Mouse (Mus musculus) neural tube, embryonic 11.5 days (tissue): ENCODE measurements around the gene Ube2o. TPM values are rescaled to one million over a fixed set of nuclear protein-coding genes. Genes with fewer than 3 reads are reported as not detected.
"Not testable (repeated sequence)": the region's sequence is repeated elsewhere in the genome, so short reads cannot be mapped to it uniquely, and the experiment has no call there.

ENCODE experiments used
- ATAC-seq: fragments of 200-750 bp; cut with Nextera tagmentation; 2 replicates; pipeline ENCODE4 v1.8.0; 2017; ENCODE audit warnings: moderate number of reproducible peaks, mild to moderate bottlenecking, moderate TSS enrichment, moderate library complexity; ENCODE audit not compliant: insufficient read depth, low FRiP score, low TSS enrichment
- DNase-seq: peaks from one replicate; pipeline ENCODE4 v3.0.0-alpha.2; 2015; ENCODE audit warnings: low spot score
- H3K27ac ChIP-seq: fragments of 300-500 bp; sonication (generic); 2 replicates; pipeline ENCODE4 v1.5.1; 2014; ENCODE audit warnings: low read depth, mild to moderate bottlenecking, low read length
- H3K27me3 ChIP-seq: fragments of 300-500 bp; sonication (generic); 2 replicates; pipeline ENCODE4 v1.6.1; 2014; ENCODE audit warnings: mild to moderate bottlenecking, low read length, mixed read lengths; ENCODE audit not compliant: control insufficient read depth, insufficient read depth
- H3K36me3 ChIP-seq: fragments of 300-500 bp; sonication (generic); 2 replicates; pipeline ENCODE4 v1.6.1; 2014; ENCODE audit warnings: mild to moderate bottlenecking, low read length, moderate library complexity, mixed read lengths; ENCODE audit not compliant: control insufficient read depth, insufficient read depth
- H3K4me1 ChIP-seq: fragments of 300-500 bp; sonication (generic); 2 replicates; pipeline ENCODE4 v1.6.1; 2014; ENCODE audit warnings: low read length, mixed read lengths; ENCODE audit not compliant: control insufficient read depth, insufficient read depth
- H3K4me2 ChIP-seq: fragments of 300-500 bp; sonication (generic); 2 replicates; pipeline ENCODE4 v1.6.1; 2014; ENCODE audit warnings: low read depth, mild to moderate bottlenecking, moderate library complexity
- H3K4me3 ChIP-seq: fragments of 300-500 bp; sonication (generic); 2 replicates; pipeline ENCODE4 v1.5.1; 2014; ENCODE audit warnings: low read depth, low read length
- H3K9ac ChIP-seq: fragments of 300-500 bp; sonication (generic); 2 replicates; pipeline ENCODE4 v1.6.1; 2014; ENCODE audit warnings: mild to moderate bottlenecking, low read length
- H3K9me3 ChIP-seq: fragments of 300-500 bp; sonication (generic); 2 replicates; pipeline ENCODE4 v1.6.1; 2016; ENCODE audit warnings: low read length; ENCODE audit not compliant: control insufficient read depth
- WGBS: fragments of 180-500 bp; shearing (Covaris S2); extraction: QIAGEN DNeasy Blood & Tissue Kit; methylation state at CpG from one replicate; pipeline ENCODE4 v1.1.7; 2014; 5-methylcytosine and 5-hydroxymethylcytosine counted together
- polyA plus RNA-seq: library from polyadenylated mRNA; unstranded; fragments of >200 nt; fragmentation: Nextera tagmentation; extraction: Ambion mirVana; gene quantifications from 2 replicates; pipeline ENCODE4 v1.2.1, GENCODE M21; 2014

Gene Ube2o
- polyA plus RNA-seq, 1 experiment from 2014 or later = 29.1 TPM

DNA sequence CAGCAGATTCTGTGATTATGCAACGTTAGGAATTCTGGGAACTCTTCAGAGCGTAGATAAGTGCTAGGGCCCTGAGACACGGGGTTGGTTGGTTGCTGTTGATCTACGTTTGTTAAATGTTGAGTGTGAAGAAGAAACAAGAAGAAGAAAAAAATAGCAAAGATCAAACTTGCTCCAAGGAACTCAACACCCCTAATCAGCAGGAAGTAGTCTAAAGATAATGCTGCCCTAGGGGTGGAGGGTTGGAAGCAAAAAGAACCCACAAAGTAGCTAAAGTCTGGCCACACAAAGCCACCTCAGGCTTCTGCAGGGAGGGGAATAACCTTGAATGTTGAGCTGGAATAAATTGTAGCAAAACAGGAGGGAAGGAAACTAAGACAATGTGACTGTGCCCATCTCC lies 83.9 kb downstream of the Ube2o start:
- H3K9me3 ChIP-seq = no peaks in the 10 kb centered on the region
- H3K9ac ChIP-seq = no peak overlapping the region
- no peak overlapping the region for H3K27ac ChIP-seq
- DNase-seq (no peak), ATAC-seq (no peak)
- WGBS = 92% methylated on average over 4 of the region's 4 CpGs
- H3K4me2 ChIP-seq = no peak overlapping the region
- H3K36me3 ChIP-seq = no peaks in the 10 kb centered on the region
- no peak overlapping the region for H3K4me3 ChIP-seq
- H3K4me1 ChIP-seq = peaks cover 4% of the 10 kb centered on the region; the same call in 1 of the 2 replicates
- no peaks in the 10 kb centered on the region for H3K27me3 ChIP-seq

DNA sequence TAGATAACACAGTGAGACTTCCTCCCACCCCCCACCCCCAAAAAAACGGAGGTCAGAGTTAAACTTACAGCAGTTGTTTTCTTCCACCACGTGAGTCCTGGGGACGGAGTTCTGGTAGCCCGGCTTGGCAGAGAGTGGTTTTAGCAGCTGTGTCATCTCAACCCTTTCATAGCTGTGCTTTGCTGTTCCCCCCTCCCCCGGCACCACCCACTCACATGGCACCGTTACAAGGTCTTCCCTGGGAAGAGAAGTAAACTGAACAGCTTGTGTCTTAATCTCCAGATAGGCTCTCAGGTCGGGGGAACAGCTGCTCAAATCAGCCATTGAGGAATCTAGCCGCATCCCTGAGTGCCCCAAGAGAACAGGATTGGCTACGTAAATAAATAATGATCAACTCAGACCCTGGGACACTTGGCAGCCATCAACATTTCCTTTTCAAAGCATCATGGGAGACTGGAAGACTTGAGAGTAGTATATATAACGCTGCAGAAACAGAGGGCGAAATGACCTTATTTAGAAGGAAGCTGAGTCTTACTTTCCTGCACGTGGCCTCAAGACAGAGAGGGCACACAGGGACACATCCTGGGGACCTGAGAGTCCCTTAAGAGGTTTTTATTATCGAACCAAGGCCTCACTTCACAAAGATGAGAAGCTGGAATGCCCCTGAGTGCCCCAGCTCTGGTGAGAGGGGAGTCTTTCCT lies 86.6 kb downstream of the Ube2o start:
- Histone ChIP-seq H3K4me3 (no peak overlapping the region), H3K4me2 (0 out of 2 replicates have a peak overlapping the region, but pooled peaks have one; percentile 7), H3K9me3 (no peaks in the 10 kb centered on the region), H3K27ac (peak overlapping the region; percentile 60), H3K27me3 (no peaks in the 10 kb centered on the region), H3K4me1 (peaks cover 4% of the 10 kb centered on the region; the same call in 1 of the 2 replicates), H3K9ac (no peak overlapping the region), H3K36me3 (no peaks in the 10 kb centered on the region)
- ATAC-seq = no peak
- WGBS = 60% methylated on average over 13 of the region's 13 CpGs
- peak; percentile 26 for DNase-seq

DNA sequence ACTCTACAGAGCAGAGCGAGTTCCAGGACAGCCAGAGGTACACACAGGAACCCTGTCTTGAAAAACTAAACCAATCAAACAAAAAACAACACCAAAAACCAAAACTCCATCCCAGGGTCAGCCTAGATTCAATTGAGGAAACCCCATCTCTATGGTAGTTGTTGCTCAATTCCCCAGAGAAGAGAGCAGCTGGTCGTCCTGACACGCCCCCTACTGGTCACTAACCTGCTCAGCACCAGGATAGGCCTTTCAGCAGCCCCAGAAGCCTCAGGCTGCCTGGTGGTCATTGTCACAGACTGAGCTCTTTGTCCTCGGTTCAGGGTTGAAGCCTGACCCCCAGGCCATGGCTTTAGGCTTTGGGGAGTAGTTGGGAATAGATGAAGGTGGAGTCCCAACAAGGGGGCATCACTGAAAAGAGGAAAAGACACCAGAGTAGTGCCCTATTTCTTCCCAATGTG lies 87.4 kb downstream of the Ube2o start, which contains the start of gene Prpsap1:
Prpsap1 (minus strand) TSS at position 408 of the 458 bp plus-strand sequence.
- H3K27ac ChIP-seq = peak within 1 kb of the TSS; percentile 60
- peaks cover 7% of the 10 kb centered on the region for H3K4me1 ChIP-seq
- H3K9ac ChIP-seq = no peak within 1 kb of the TSS
- ATAC-seq (no peak), DNase-seq (peak; percentile 69)
- H3K9me3 ChIP-seq = no peaks in the 10 kb centered on the region
- H3K4me3 ChIP-seq = no peak within 1 kb of the TSS
- no peaks in the 10 kb centered on the region for H3K36me3 ChIP-seq
- 27% methylated on average over 4 of the region's 4 CpGs for WGBS
- 0 out of 2 replicates have a peak within 1 kb of the TSS, but pooled peaks have one; percentile 7 for H3K4me2 ChIP-seq
- no peaks in the 10 kb centered on the region for H3K27me3 ChIP-seq

DNA sequence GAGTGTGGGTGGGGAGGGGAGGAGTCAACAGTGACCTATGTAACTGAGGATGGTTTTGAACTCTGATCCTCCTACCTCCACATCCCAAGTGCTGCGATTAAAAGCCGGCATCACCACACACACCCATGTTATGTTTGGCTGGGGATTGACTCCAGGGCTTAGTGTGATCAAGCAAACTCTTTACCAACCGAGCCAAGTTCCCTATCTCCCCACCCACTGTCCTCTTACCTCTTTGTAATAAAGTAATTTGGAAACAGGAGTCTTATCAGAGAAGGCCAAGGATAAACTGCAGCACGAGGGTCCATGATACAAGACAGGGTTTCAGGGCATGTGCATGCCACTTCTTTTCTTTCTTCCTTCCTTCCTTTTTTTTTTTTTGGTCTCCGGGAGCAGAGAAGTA lies 88.1 kb downstream of the Ube2o start:
- DNase-seq = no peak
- Histone ChIP-seq H3K9me3 (no peaks in the 10 kb centered on the region), H3K4me1 (peaks cover 7% of the 10 kb centered on the region), H3K9ac (no peak overlapping the region), H3K36me3 (no peaks in the 10 kb centered on the region), H3K4me2 (no peak overlapping the region), H3K4me3 (no peak overlapping the region), H3K27me3 (no peaks in the 10 kb centered on the region), H3K27ac (no peak overlapping the region)
- 90% methylated on average over 5 of the region's 5 CpGs for WGBS
- no peak for ATAC-seq

DNA sequence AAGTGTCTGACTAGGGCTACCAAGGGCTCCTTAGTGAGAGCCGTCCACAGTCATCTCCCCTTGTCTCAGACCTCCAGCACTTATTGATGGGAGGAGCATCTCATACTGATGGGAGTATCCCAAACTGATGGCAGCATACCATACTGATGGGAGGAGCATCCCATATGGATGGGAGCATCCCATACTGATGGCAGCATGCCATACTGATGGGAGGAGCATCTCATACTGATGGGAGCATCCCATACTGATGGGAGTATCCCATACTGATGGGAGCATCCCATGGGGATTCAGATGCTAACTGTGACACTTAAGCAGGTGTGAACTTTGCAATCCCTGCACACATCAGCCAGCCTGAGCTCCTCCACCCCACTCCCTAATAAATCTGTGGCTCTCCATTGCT lies 88.7 kb downstream of the Ube2o start:
- H3K4me2 ChIP-seq, H3K4me3 ChIP-seq, H3K27ac ChIP-seq, H3K36me3 ChIP-seq, H3K27me3 ChIP-seq, ATAC-seq, H3K9ac ChIP-seq, H3K4me1 ChIP-seq, DNase-seq, H3K9me3 ChIP-seq: not testable (repeated sequence)
- WGBS = 78% methylated on average over 1 of the region's 1 CpGs

DNA sequence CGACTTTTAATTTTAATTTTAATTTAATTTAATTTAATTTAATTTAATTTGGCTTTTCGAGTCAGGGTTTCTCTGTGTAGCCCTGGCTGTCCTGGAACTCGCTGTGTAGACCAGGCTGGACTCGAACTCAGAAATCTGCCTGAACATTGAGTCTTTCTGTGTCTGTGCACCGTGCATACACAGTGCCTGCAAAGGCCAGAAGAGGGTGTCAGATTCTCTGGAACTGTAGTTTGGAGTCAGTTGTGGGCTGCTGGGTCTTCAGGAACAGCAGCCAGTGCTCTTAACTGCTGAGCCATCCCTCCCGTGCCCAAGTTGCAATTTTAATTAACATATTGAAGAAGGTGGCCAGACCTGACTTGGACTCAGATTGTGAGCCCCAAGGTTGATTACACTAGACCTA lies 89.9 kb downstream of the Ube2o start:
- ATAC-seq (no peak), DNase-seq (no peak)
- H3K9me3 ChIP-seq = no peaks in the 10 kb centered on the region
- H3K36me3 ChIP-seq = peaks cover under 1% of the 10 kb centered on the region
- H3K27ac ChIP-seq = no peak overlapping the region
- 72% methylated on average over 6 of the region's 6 CpGs for WGBS
- no peaks in the 10 kb centered on the region for H3K27me3 ChIP-seq
- H3K4me3 ChIP-seq = no peak overlapping the region
- H3K4me2 ChIP-seq = no peak overlapping the region
- no peak overlapping the region for H3K9ac ChIP-seq
- peaks cover 7% of the 10 kb centered on the region for H3K4me1 ChIP-seq

DNA sequence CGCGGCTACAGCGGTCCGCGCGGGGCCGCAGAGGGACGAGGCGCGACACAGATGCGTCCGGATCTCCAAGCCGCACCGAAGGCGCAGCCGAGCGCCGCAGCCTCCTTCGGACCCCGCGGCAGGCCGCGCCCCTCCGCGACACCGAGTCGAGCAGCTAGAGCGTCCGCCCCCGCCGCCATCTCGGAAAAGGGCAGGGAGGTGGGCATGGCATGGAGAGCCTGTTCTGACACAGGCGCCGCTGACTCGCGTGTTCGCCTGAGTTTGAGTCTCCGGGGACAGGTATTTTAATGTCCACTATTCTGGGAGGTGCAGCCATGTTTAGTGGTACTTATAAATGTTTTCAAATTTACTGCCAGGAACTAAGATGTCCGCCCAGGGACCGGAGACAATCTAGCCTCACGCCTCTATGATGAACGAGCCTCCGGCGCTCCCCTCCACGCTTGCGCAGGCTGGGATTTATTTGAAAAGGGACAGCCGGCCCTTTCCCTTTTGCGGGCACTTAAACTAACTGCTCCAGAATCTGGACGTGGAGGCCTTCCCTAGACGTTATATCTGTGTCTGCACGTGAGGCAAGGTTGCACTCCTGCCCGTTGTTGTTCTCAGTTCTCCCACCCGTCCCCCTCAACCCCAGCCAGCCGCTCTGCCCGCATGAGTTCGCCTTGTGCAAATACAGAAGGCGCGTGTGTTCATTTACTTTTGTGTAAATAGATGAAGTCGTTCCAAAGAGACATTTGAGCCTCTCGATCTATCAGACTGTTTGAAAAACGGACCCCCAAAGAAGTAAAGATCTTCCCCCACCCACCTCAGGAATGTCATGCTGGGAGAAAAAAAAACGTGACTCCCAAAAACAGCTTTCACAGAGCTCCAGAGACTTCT lies 90.8 kb downstream of the Ube2o start:
- Histone ChIP-seq H3K4me1 (peaks cover 7% of the 10 kb centered on the region), H3K36me3 (peaks cover 2% of the 10 kb centered on the region), H3K4me2 (peak overlapping the region; percentile 60), H3K4me3 (peak overlapping the region; percentile 97), H3K9ac (peak overlapping the region; percentile 99), H3K9me3 (no peaks in the 10 kb centered on the region), H3K27ac (peak overlapping the region; percentile 89), H3K27me3 (no peaks in the 10 kb centered on the region)
- under 1% methylated on average over 59 of the region's 62 CpGs for WGBS
- ATAC-seq (peak; percentile 88), DNase-seq (peak; percentile 94)

DNA sequence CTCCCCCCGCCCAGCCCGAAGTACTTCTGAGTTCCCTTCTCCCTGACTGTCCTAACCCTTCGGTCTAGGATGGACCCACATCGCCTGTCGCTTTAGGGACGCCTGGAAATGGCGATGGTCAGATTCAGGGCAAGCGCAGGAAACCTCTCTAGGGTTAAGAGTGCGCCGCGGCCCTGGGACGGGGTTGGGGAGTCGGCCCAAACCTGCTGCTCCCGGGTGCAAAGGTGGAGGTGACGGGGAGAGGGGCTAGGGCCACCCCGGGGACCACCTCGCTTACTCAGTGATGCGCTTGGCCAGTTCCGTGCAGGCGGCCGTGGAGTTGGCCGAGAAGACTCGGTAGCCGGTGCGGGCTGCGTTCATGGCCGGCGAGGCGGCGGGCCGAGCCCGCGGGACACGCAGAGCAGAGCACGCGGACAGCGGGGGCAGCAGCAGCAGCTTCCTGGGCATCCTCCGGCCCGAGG lies 91.4 kb downstream of the Ube2o start:
- DNase-seq (peak; percentile 42), ATAC-seq (peak; percentile 60)
- 0% methylated on average over 39 of the region's 39 CpGs for WGBS
- Histone ChIP-seq H3K27ac (peak overlapping the region; percentile 89), H3K9me3 (no peaks in the 10 kb centered on the region), H3K36me3 (peaks cover 6% of the 10 kb centered on the region), H3K4me1 (peaks cover 5% of the 10 kb centered on the region), H3K4me3 (peak overlapping the region; percentile 97), H3K4me2 (peak overlapping the region; percentile 60), H3K9ac (peak overlapping the region; percentile 99), H3K27me3 (no peaks in the 10 kb centered on the region)
